Mouse (Mus musculus) heart, embryonic 10.5 days (tissue): ENCODE measurements at regions not wholly inside any gene's neighbourhood (a gene's known extent, or its start where the extent isn't known, plus 50 kb on each side); places are given as distances from the start of the nearest gene placed in this dataset.

Experiments
- DNase-seq: peaks from one replicate; pipeline ENCODE4 v3.0.0-alpha.2; 2017; ENCODE audit warnings: low spot score
- H3K27ac ChIP-seq: fragments of 300-500 bp; sonication (generic); 2 replicates; pipeline ENCODE4 v1.5.1; 2016; ENCODE audit warnings: mild to moderate bottlenecking
- H3K27me3 ChIP-seq: fragments of 300-500 bp; sonication (generic); 2 replicates; pipeline ENCODE4 v1.6.1; 2016; ENCODE audit warnings: mild to moderate bottlenecking; ENCODE audit not compliant: poor library complexity, insufficient read depth, severe bottlenecking
- H3K36me3 ChIP-seq: fragments of 300-500 bp; sonication (generic); 2 replicates; pipeline ENCODE4 v1.6.1; 2016; ENCODE audit warnings: mild to moderate bottlenecking, moderate library complexity
- H3K4me1 ChIP-seq: fragments of 300-500 bp; sonication (generic); 2 replicates; pipeline ENCODE4 v1.6.1; 2016; ENCODE audit warnings: mild to moderate bottlenecking
- H3K4me3 ChIP-seq: fragments of 300-500 bp; sonication (generic); 2 replicates; pipeline ENCODE4 v1.5.1; 2016; ENCODE audit warnings: mild to moderate bottlenecking, moderate library complexity
- H3K9me3 ChIP-seq: fragments of 300-500 bp; sonication (generic); 2 replicates; pipeline ENCODE4 v1.6.1; 2016; ENCODE audit warnings: mild to moderate bottlenecking, moderate library complexity
- WGBS: fragments of 180-500 bp; shearing (Covaris S2); methylation state at CpG from one replicate; pipeline ENCODE4 v1.1.7; 2016; 5-methylcytosine and 5-hydroxymethylcytosine counted together

DNA sequence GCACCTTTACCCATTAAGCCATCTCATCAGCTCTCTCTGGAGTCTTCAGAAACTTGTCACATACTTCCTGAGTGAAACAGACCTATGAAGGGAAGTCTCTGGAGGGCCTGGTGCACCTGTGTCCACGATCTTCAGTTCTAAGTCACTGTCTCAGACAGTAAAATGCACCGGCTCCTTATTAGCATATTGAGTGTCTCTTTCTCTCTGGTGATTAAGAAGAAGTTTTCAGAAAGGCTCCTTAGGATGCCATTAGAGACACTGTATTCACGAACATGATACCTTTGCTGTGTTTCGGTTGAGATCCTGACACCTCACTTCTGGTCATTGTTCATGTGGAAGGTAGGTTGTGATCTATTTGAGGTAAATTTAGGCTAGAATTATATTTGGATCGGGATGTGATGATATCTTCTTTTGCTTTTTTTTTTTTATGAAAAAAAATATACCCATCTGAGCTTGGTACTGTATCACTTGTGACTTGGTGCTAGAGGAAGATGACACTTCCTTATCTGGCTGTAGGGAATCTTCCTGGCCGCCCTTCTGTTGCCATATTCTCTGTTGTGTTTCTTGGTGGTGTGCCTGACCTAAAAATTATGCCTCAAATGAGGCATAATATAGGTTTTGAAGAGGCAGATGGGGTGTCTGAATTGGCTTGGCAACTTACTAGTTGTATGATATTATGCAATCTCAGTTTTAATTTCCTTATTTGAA, 68.9 kb upstream of the Cdkn2b start:
- Histone ChIP-seq H3K4me3 (no peak overlapping the region), H3K27me3 (no peaks in the 10 kb centered on the region), H3K9me3 (no peaks in the 10 kb centered on the region), H3K4me1 (0 out of 2 replicates have a peak, but pooled peaks cover 1% of the 10 kb centered on the region), H3K27ac (no peak overlapping the region), H3K36me3 (no peaks in the 10 kb centered on the region)
- DNase-seq = no peak
- WGBS = 85% methylated on average over 6 of the region's 6 CpGs

- Histone ChIP-seq H3K36me3 (no peaks in the 10 kb centered on the region), H3K4me1 (0 out of 2 replicates have a peak, but pooled peaks cover 2% of the 10 kb centered on the region), H3K27ac (no peak overlapping the region), H3K27me3 (no peaks in the 10 kb centered on the region), H3K4me3 (no peak overlapping the region), H3K9me3 (no peaks in the 10 kb centered on the region)
- 76% methylated on average over 6 of the region's 6 CpGs for WGBS
- no peak for DNase-seq
Measured at GRCm38 (mm10) chr4:89372631-89373030, 61.8 kb upstream of the Cdkn2b start.

- Histone ChIP-seq H3K4me1 (peaks cover 9% of the 10 kb centered on the region; the same call in 1 of the 2 replicates), H3K36me3 (no peaks in the 10 kb centered on the region), H3K27ac (no peak overlapping the region), H3K27me3 (no peaks in the 10 kb centered on the region), H3K9me3 (no peaks in the 10 kb centered on the region), H3K4me3 (no peak overlapping the region)
- WGBS = 76% methylated on average over 12 of the region's 12 CpGs
- no peak for DNase-seq
Measured at GRCm38 (mm10) chr4:89368850-89369524, 58.1 kb upstream of the Cdkn2b start.

- 19% methylated on average over 10 of the region's 10 CpGs for WGBS
- DNase-seq = no peak
- no peaks in the 10 kb centered on the region for H3K36me3 ChIP-seq
- H3K27ac ChIP-seq = no peak overlapping the region
- H3K4me3 ChIP-seq = no peak overlapping the region
- H3K4me1 ChIP-seq = peaks cover 9% of the 10 kb centered on the region; the same call in 1 of the 2 replicates
- no peaks in the 10 kb centered on the region for H3K27me3 ChIP-seq
- H3K9me3 ChIP-seq = no peaks in the 10 kb centered on the region
Measured at GRCm38 (mm10) chr4:89366581-89367141, 55.8 kb upstream of the Cdkn2b start.

- no peak for DNase-seq
- Histone ChIP-seq H3K27ac (no peak overlapping the region), H3K4me3 (no peak overlapping the region), H3K9me3 (no peaks in the 10 kb centered on the region), H3K4me1 (peaks cover 9% of the 10 kb centered on the region; the same call in 1 of the 2 replicates), H3K36me3 (no peaks in the 10 kb centered on the region), H3K27me3 (no peaks in the 10 kb centered on the region)
- 38% methylated on average over 5 of the region's 5 CpGs for WGBS
Measured at GRCm38 (mm10) chr4:89365875-89366274, 55.0 kb upstream of the Cdkn2b start.

DNA sequence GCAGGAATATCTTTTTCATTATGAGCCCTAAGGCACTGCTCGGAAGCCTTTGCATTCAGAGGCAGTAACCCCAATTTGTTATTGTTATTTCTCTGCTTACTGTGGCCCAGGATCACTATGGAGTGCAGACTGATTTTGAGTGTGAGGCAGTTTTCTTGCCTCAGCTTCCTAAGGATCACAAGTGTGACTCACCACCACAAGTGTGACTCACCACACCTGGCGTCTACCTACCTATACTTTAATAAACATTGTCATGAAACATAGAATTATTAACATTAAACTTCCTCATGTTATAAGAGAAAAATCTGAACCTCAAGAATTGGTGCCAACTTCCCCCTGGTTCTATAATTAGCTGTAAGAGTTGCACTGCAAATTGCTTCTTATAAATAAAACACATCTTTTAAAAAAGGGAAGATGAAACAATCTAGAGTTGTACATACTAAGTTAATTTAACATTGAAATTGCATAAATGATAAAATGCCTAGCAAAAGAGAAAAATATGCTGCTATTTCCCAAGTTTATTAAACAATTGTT, 52.4 kb upstream of the Cdkn2b start:
- H3K4me3 ChIP-seq = no peak overlapping the region
- H3K36me3 ChIP-seq = no peaks in the 10 kb centered on the region
- no peak for DNase-seq
- peaks cover 9% of the 10 kb centered on the region; the same call in 1 of the 2 replicates for H3K4me1 ChIP-seq
- no peak overlapping the region for H3K27ac ChIP-seq
- WGBS = 68% methylated on average over 2 of the region's 2 CpGs
- no peaks in the 10 kb centered on the region for H3K27me3 ChIP-seq
- no peaks in the 10 kb centered on the region for H3K9me3 ChIP-seq

- peaks cover 9% of the 10 kb centered on the region; the same call in 1 of the 2 replicates for H3K4me1 ChIP-seq
- no peaks in the 10 kb centered on the region for H3K36me3 ChIP-seq
- H3K9me3 ChIP-seq = no peaks in the 10 kb centered on the region
- H3K27me3 ChIP-seq = no peaks in the 10 kb centered on the region
- no peak overlapping the region for H3K4me3 ChIP-seq
- 53% methylated on average over 3 of the region's 3 CpGs for WGBS
- no peak overlapping the region for H3K27ac ChIP-seq
- DNase-seq = no peak
Measured at GRCm38 (mm10) chr4:89362650-89363049, 51.8 kb upstream of the Cdkn2b start.

- H3K27ac ChIP-seq = no peak overlapping the region
- no peaks in the 10 kb centered on the region for H3K36me3 ChIP-seq
- no peak overlapping the region for H3K4me3 ChIP-seq
- no peaks in the 10 kb centered on the region for H3K27me3 ChIP-seq
- no peak for DNase-seq
- no peaks in the 10 kb centered on the region for H3K9me3 ChIP-seq
- H3K4me1 ChIP-seq = peaks cover 2% of the 10 kb centered on the region; the same call in 1 of the 2 replicates
- WGBS = 91% methylated on average over 7 of the region's 7 CpGs
Measured at GRCm38 (mm10) chr4:89361316-89361715, 50.5 kb upstream of the Cdkn2b start.
